Mouse (Mus musculus) embryonic facial prominence, embryonic 15.5 days (tissue): ENCODE measurements around the gene Tle2. TPM values are rescaled to one million over a fixed set of nuclear protein-coding genes. Genes with fewer than 3 reads are reported as not detected.

Experiments used
- ATAC-seq: fragments of 200-750 bp; cut with Nextera tagmentation; 2 replicates; pipeline ENCODE4 v1.8.0; 2017; ENCODE audit warnings: low read depth, moderate TSS enrichment; ENCODE audit not compliant: insufficient number of reproducible peaks, low FRiP score, low TSS enrichment
- H3K27ac ChIP-seq: fragments of 300-500 bp; sonication (generic); replicated peaks from 2 replicates; pipeline ENCODE4 v1.5.1; 2015; ENCODE audit warnings: mild to moderate bottlenecking, inconsistent platforms
- H3K27me3 ChIP-seq: fragments of 300-500 bp; sonication (generic); 2 replicates; pipeline ENCODE4 v1.6.1; 2015; ENCODE audit warnings: inconsistent platforms
- H3K36me3 ChIP-seq: fragments of 300-500 bp; sonication (generic); 2 replicates; pipeline ENCODE4 v1.6.1; 2015; ENCODE audit warnings: mild to moderate bottlenecking, inconsistent platforms
- H3K4me1 ChIP-seq: fragments of 300-500 bp; sonication (generic); 2 replicates; pipeline ENCODE4 v1.6.1; 2015; ENCODE audit warnings: inconsistent platforms
- H3K4me2 ChIP-seq: fragments of 300-500 bp; sonication (generic); replicated peaks from 2 replicates; pipeline ENCODE4 v1.6.1; 2015; ENCODE audit warnings: mild to moderate bottlenecking, inconsistent platforms
- H3K4me3 ChIP-seq: fragments of 300-500 bp; sonication (generic); replicated peaks from 2 replicates; pipeline ENCODE4 v1.5.1; 2015; ENCODE audit warnings: mild to moderate bottlenecking, inconsistent platforms
- H3K9ac ChIP-seq: fragments of 300-500 bp; sonication (generic); 2 replicates; pipeline ENCODE4 v1.6.1; 2015; ENCODE audit warnings: inconsistent platforms
- H3K9me3 ChIP-seq: fragments of 300-500 bp; sonication (generic); replicated peaks from 2 replicates; pipeline ENCODE4 v1.6.1; 2016; ENCODE audit warnings: inconsistent platforms
- WGBS: fragments of 180-500 bp; shearing (Covaris S2); methylation state at CpG from one replicate; pipeline ENCODE4 v1.1.7; 2015; 5-methylcytosine and 5-hydroxymethylcytosine counted together
- polyA plus RNA-seq: library from polyadenylated mRNA; unstranded; fragments of >200 nt; fragmentation: Nextera tagmentation; extraction: Ambion mirVana; gene quantifications from 2 replicates; pipeline ENCODE4 v1.2.1, GENCODE M21; 2015

Gene Tle2
- polyA plus RNA-seq: 63.1 and 73.7 TPM in 2 replicates

GRCm38 (mm10) chr10:81574081-81575056, at the start of gene Tle2:
TSS of gene Tle2 (plus strand) at chr10:81574561.
- Histone ChIP-seq H3K4me2 (peak within 1 kb of the TSS; percentile 85), H3K27ac (peak within 1 kb of the TSS; percentile 77), H3K9ac (peak within 1 kb of the TSS; percentile 70), H3K27me3 (peaks cover 11% of the 10 kb centered on the region; the same call in 1 of the 2 replicates), H3K36me3 (no peaks in the 10 kb centered on the region), H3K4me1 (peaks cover 82% of the 10 kb centered on the region), H3K4me3 (peak within 1 kb of the TSS; percentile 69), H3K9me3 (no peaks in the 10 kb centered on the region)
- no peak for ATAC-seq
- WGBS: 21% methylated on average over 10 of the region's 10 CpGs

- Histone ChIP-seq H3K27ac (no peak overlapping the region; the same call in 1 of the 2 replicates), H3K9me3 (no peaks in the 10 kb centered on the region), H3K27me3 (0 out of 2 replicates have a peak, but pooled peaks cover 3% of the 10 kb centered on the region), H3K4me3 (no peak overlapping the region), H3K36me3 (peaks cover 16% of the 10 kb centered on the region), H3K9ac (no peak overlapping the region), H3K4me1 (peaks cover 11% of the 10 kb centered on the region; the same call in 1 of the 2 replicates), H3K4me2 (no peak overlapping the region)
- no peak for ATAC-seq
- WGBS: 43% methylated on average over 13 of the region's 13 CpGs
Measured at GRCm38 (mm10) chr10:81525017-81525694, 49.2 kb upstream of the Tle2 start.

- H3K27me3 ChIP-seq: 0 out of 2 replicates have a peak, but pooled peaks cover 3% of the 10 kb centered on the region
- H3K4me2 ChIP-seq: no peak overlapping the region
- no peak overlapping the region for H3K4me3 ChIP-seq
- ATAC-seq: no peak
- peaks cover 11% of the 10 kb centered on the region; the same call in 1 of the 2 replicates for H3K4me1 ChIP-seq
- H3K9me3 ChIP-seq: no peaks in the 10 kb centered on the region
- WGBS: 13% methylated on average over 14 of the region's 14 CpGs
- H3K27ac ChIP-seq: no peak overlapping the region
- peaks cover 32% of the 10 kb centered on the region for H3K36me3 ChIP-seq
- no peak overlapping the region for H3K9ac ChIP-seq
Measured at GRCm38 (mm10) chr10:81526779-81527178, 47.6 kb upstream of the Tle2 start.

GRCm38 (mm10) chr10:81534826-81535225, 39.5 kb upstream of the Tle2 start:
- peaks cover 47% of the 10 kb centered on the region for H3K36me3 ChIP-seq
- H3K4me1 ChIP-seq: peaks cover 17% of the 10 kb centered on the region
- no peak for ATAC-seq
- H3K27ac ChIP-seq: no peak overlapping the region
- H3K9me3 ChIP-seq: no peaks in the 10 kb centered on the region
- 66% methylated on average over 16 of the region's 16 CpGs for WGBS
- H3K4me3 ChIP-seq: no peak overlapping the region
- H3K4me2 ChIP-seq: no peak overlapping the region
- no peaks in the 10 kb centered on the region for H3K27me3 ChIP-seq
- no peak overlapping the region for H3K9ac ChIP-seq

GRCm38 (mm10) chr10:81536734-81537133, 37.6 kb upstream of the Tle2 start:
- Histone ChIP-seq H3K4me1 (peaks cover 24% of the 10 kb centered on the region), H3K36me3 (peaks cover 33% of the 10 kb centered on the region), H3K4me3 (no peak overlapping the region), H3K27me3 (no peaks in the 10 kb centered on the region), H3K4me2 (no peak overlapping the region), H3K9ac (no peak overlapping the region), H3K27ac (no peak overlapping the region), H3K9me3 (no peaks in the 10 kb centered on the region)
- no peak for ATAC-seq
- 78% methylated on average over 6 of the region's 6 CpGs for WGBS

GRCm38 (mm10) chr10:81537429-81537828, 36.9 kb upstream of the Tle2 start:
- H3K27me3 ChIP-seq: no peaks in the 10 kb centered on the region
- H3K4me3 ChIP-seq: no peak overlapping the region
- no peaks in the 10 kb centered on the region for H3K9me3 ChIP-seq
- H3K27ac ChIP-seq: no peak overlapping the region
- peaks cover 31% of the 10 kb centered on the region for H3K4me1 ChIP-seq
- H3K4me2 ChIP-seq: no peak overlapping the region
- ATAC-seq: no peak
- peaks cover 27% of the 10 kb centered on the region for H3K36me3 ChIP-seq
- H3K9ac ChIP-seq: no peak overlapping the region
- WGBS: 94% methylated on average over 2 of the region's 2 CpGs

GRCm38 (mm10) chr10:81538321-81539048, 35.9 kb upstream of the Tle2 start:
- Histone ChIP-seq H3K36me3 (peaks cover 17% of the 10 kb centered on the region), H3K4me1 (peaks cover 42% of the 10 kb centered on the region), H3K27ac (no peak overlapping the region), H3K4me2 (no peak overlapping the region), H3K9ac (no peak overlapping the region), H3K9me3 (no peaks in the 10 kb centered on the region), H3K27me3 (no peaks in the 10 kb centered on the region), H3K4me3 (no peak overlapping the region)
- no peak for ATAC-seq
- 77% methylated on average over 3 of the region's 3 CpGs for WGBS

- no peak overlapping the region for H3K27ac ChIP-seq
- H3K27me3 ChIP-seq: no peaks in the 10 kb centered on the region
- 86% methylated on average over 5 of the region's 5 CpGs for WGBS
- ATAC-seq: no peak
- no peaks in the 10 kb centered on the region for H3K9me3 ChIP-seq
- no peak overlapping the region for H3K4me2 ChIP-seq
- H3K4me3 ChIP-seq: no peak overlapping the region
- no peak overlapping the region for H3K9ac ChIP-seq
- H3K36me3 ChIP-seq: peaks cover 16% of the 10 kb centered on the region; the same call in 1 of the 2 replicates
- peaks cover 38% of the 10 kb centered on the region for H3K4me1 ChIP-seq
Measured at GRCm38 (mm10) chr10:81541363-81541762, 33.0 kb upstream of the Tle2 start.

- no peak overlapping the region for H3K4me3 ChIP-seq
- peaks cover 16% of the 10 kb centered on the region; the same call in 1 of the 2 replicates for H3K36me3 ChIP-seq
- H3K4me2 ChIP-seq: 0 out of 2 replicates have a peak overlapping the region, but pooled peaks have one; percentile 1
- 72% methylated on average over 10 of the region's 10 CpGs for WGBS
- no peak overlapping the region; the same call in 1 of the 2 replicates for H3K9ac ChIP-seq
- no peaks in the 10 kb centered on the region for H3K9me3 ChIP-seq
- H3K4me1 ChIP-seq: peaks cover 38% of the 10 kb centered on the region
- H3K27ac ChIP-seq: no peak overlapping the region
- no peak for ATAC-seq
- no peaks in the 10 kb centered on the region for H3K27me3 ChIP-seq
Measured at GRCm38 (mm10) chr10:81541803-81542202, 32.6 kb upstream of the Tle2 start.

GRCm38 (mm10) chr10:81542727-81543460, 31.5 kb upstream of the Tle2 start:
- Histone ChIP-seq H3K36me3 (peaks cover 16% of the 10 kb centered on the region; the same call in 1 of the 2 replicates), H3K9me3 (no peaks in the 10 kb centered on the region), H3K4me1 (peaks cover 38% of the 10 kb centered on the region), H3K4me3 (peak overlapping the region; percentile 94; the same call in 1 of the 2 replicates), H3K4me2 (peak overlapping the region; percentile 89), H3K9ac (peak overlapping the region; percentile 94), H3K27ac (no peak overlapping the region), H3K27me3 (no peaks in the 10 kb centered on the region)
- no peak for ATAC-seq
- 70% methylated on average over 7 of the region's 7 CpGs for WGBS
